Mouse (Mus musculus) spleen, postnatal 10 days (tissue): ENCODE measurements around the gene Saa1.
A peak's percentile ranks its signal among the peaks of the same experiment; 100 is the strongest.
"Not testable (repeated sequence)": the region's sequence is repeated elsewhere in the genome, so short reads cannot be mapped to it uniquely, and the experiment has no call there.

Experiments
- DNase-seq, 2 experiments: peaks; one replicate each; pipeline ENCODE4 v3.0.0; 2021 to 2022; ENCODE audit warnings: low spot score in 2 of 2

The Saa1 gene

GRCm38 (mm10) chr7:46742880-46743279 is at the start of gene Saa1:
Saa1 (minus strand) TSS chr7:46742980.
- DNase-seq: not testable (repeated sequence)

- DNase-seq: no peak
Observed at GRCm38 (mm10) chr7:46789177-46789849, 46.5 kb upstream of the Saa1 start.

GRCm38 (mm10) chr7:46770706-46771105 is 27.9 kb upstream of the Saa1 start:
- DNase-seq: peak in 1 of 2 experiments; percentile 53

- DNase-seq: no peak
Observed at GRCm38 (mm10) chr7:46768451-46768850, 25.7 kb upstream of the Saa1 start.

- no peak for DNase-seq
Observed at GRCm38 (mm10) chr7:46767371-46767770, 24.6 kb upstream of the Saa1 start.

GRCm38 (mm10) chr7:46764672-46765071 is 21.9 kb upstream of the Saa1 start:
- DNase-seq: no peak

- no peak for DNase-seq
Observed at GRCm38 (mm10) chr7:46762601-46763000, 19.8 kb upstream of the Saa1 start.

- DNase-seq: no peak
Observed at GRCm38 (mm10) chr7:46761049-46761795, 18.4 kb upstream of the Saa1 start.

GRCm38 (mm10) chr7:46751490-46751889 is 8.7 kb upstream of the Saa1 start, which contains the start of gene Saa2:
Saa2 (plus strand) TSS chr7:46751790.
- no peak for DNase-seq

GRCm38 (mm10) chr7:46748459-46748858 is 5.7 kb upstream of the Saa1 start:
- no peak for DNase-seq

- DNase-seq: no peak
Observed at GRCm38 (mm10) chr7:46746381-46746780, 3.6 kb upstream of the Saa1 start.

- no peak for DNase-seq
Observed at GRCm38 (mm10) chr7:46745816-46746215, 3.0 kb upstream of the Saa1 start.

GRCm38 (mm10) chr7:46740041-46740440 is 2.7 kb downstream of the Saa1 start:
- not testable (repeated sequence) for DNase-seq

- no peak for DNase-seq
Observed at GRCm38 (mm10) chr7:46738561-46739460, 4.0 kb downstream of the Saa1 start.

GRCm38 (mm10) chr7:46734983-46735382 is 7.8 kb downstream of the Saa1 start:
- DNase-seq: peak in 1 of 2 experiments; percentile 58

- DNase-seq: no peak
Observed at GRCm38 (mm10) chr7:46732458-46732857, 10.3 kb downstream of the Saa1 start, which contains the start of gene Saa4. Saa4 (minus strand) TSS chr7:46732603.

- DNase-seq: no peak
Observed at GRCm38 (mm10) chr7:46727584-46727983, 15.2 kb downstream of the Saa1 start.

- no peak for DNase-seq
Observed at GRCm38 (mm10) chr7:46724396-46724795, 18.4 kb downstream of the Saa1 start.

GRCm38 (mm10) chr7:46723849-46724248 is 18.9 kb downstream of the Saa1 start:
- DNase-seq: no peak

- no peak for DNase-seq
Observed at GRCm38 (mm10) chr7:46723354-46723753, 19.4 kb downstream of the Saa1 start.

- no peak for DNase-seq
Observed at GRCm38 (mm10) chr7:46720460-46720859, 22.3 kb downstream of the Saa1 start.

GRCm38 (mm10) chr7:46719526-46719925 is 23.3 kb downstream of the Saa1 start:
- DNase-seq: no peak
